Mouse (Mus musculus) bone marrow macrophage, adult 2 months (primary cell): Measurements from ENCODE around the gene Coq2. TPM values are rescaled to one million over a fixed set of nuclear protein-coding genes. Genes with fewer than 3 reads are reported as not detected.

ENCODE experiments used
- H3K27ac ChIP-seq: 2 replicates; pipeline ENCODE4 v1.5.1; 2012; ENCODE audit warnings: low read depth, low read length; ENCODE audit not compliant: insufficient read depth
- H3K4me1 ChIP-seq: 2 replicates; pipeline ENCODE4 v1.6.1; 2012; ENCODE audit warnings: low read length; ENCODE audit not compliant: control insufficient read depth, insufficient read depth
- H3K4me3 ChIP-seq: 2 replicates; pipeline ENCODE4 v1.5.1; 2012; ENCODE audit warnings: mild to moderate bottlenecking, low read length, moderate library complexity; ENCODE audit not compliant: insufficient read depth
- CTCF ChIP-seq: IDR thresholded peaks from 2 replicates; pipeline ENCODE4 v1.5.1; 2012; ENCODE audit warnings: low read depth, mild to moderate bottlenecking, low read length, moderate library complexity
- POLR2A ChIP-seq: IDR thresholded peaks from 2 replicates; pipeline ENCODE4 v1.6.1; 2012; ENCODE audit warnings: mild to moderate bottlenecking, low read depth, low read length, borderline replicate concordance
- polyA plus RNA-seq: library from polyadenylated mRNA; stranded (reverse); fragments of >200 nt; gene quantifications from 2 replicates; pipeline ENCODE4 v1.2.4, GENCODE M21; 2012; ENCODE audit not compliant: missing spikeins, insufficient read depth, insufficient read length

Gene Coq2
- polyA plus RNA-seq, 1 experiment = 19.9 TPM

DNA sequence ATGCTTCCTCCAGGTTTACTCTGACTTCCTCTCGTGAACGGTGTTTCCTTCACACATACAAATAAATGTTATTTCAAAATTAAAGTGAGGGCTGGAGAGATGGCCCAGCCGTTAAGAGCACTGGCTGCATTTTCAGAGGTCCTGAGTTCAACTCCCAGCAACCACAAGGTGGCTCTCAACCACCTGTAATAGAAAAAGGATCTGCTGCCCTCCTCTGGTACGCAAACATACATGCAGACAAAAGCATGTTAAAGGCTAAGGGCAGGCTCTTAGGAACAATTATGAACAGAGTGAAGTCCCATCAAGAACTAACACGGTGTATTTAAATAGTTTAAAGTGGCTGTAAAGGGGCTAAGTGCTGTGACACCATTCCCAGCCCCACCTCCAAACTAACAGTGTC, 11.1 kb downstream of the Coq2 start:
- Histone ChIP-seq H3K27ac (no peak overlapping the region), H3K4me3 (no peak overlapping the region), H3K4me1 (peaks cover 34% of the 10 kb centered on the region)
- peak; percentile 67 for TF ChIP-seq CTCF
- no peak for TF ChIP-seq POLR2A

GRCm38 (mm10) chr5:100663011-100663410, 11.9 kb downstream of the Coq2 start:
- no peak overlapping the region for H3K4me3 ChIP-seq
- peaks cover 33% of the 10 kb centered on the region for H3K4me1 ChIP-seq
- no peak for TF ChIP-seq POLR2A
- no peak for TF ChIP-seq CTCF
- H3K27ac ChIP-seq = no peak overlapping the region

GRCm38 (mm10) chr5:100658460-100658859, 16.5 kb downstream of the Coq2 start:
- TF ChIP-seq POLR2A (no peak), CTCF (no peak)
- Histone ChIP-seq H3K4me3 (no peak overlapping the region), H3K4me1 (peaks cover 31% of the 10 kb centered on the region), H3K27ac (no peak overlapping the region)

DNA sequence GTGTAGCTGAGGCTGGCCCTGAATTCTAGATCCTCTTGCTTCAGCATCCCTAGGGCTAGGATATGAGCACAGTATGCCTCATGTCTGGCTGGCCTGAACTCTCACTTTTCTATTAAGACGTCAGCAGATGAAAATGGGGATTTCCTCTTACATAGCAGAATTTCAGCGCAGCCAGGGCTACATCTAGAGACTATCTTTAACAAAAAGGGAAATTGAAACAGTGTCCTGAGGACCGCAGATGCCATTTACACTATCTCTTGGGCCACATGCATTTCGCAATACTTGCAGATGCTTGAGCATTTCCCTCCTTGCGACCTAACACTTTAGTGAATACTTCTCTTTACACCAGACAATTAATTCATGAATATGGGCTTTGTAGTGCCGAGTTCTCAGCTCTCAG, 18.6 kb downstream of the Coq2 start:
- Histone ChIP-seq H3K4me3 (no peak overlapping the region), H3K4me1 (peaks cover 18% of the 10 kb centered on the region), H3K27ac (peak overlapping the region; percentile 58)
- no peak for TF ChIP-seq CTCF

DNA sequence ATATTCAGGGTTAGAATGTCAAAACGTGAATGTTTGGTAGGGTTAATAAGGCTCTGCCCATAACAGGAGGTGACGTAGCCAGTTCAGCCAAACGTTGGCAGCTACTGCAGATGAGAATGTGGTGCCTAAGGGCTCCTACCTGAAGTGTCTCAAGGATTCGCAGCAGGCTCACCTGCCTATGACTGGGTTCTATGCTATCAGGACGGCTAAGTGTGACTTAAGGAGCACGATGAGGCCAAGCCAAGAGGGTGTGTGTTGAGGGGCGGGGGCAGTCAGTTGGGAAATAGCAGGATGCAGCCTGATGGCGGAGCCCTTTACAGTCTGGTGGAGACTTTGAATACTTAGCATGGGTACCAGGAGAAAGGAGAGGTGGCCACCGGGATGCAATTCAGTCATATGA, 22.6 kb downstream of the Coq2 start:
- peaks cover 17% of the 10 kb centered on the region for H3K4me1 ChIP-seq
- H3K4me3 ChIP-seq = no peak overlapping the region
- no peak overlapping the region for H3K27ac ChIP-seq
- TF ChIP-seq CTCF (no peak), POLR2A (no peak)

DNA sequence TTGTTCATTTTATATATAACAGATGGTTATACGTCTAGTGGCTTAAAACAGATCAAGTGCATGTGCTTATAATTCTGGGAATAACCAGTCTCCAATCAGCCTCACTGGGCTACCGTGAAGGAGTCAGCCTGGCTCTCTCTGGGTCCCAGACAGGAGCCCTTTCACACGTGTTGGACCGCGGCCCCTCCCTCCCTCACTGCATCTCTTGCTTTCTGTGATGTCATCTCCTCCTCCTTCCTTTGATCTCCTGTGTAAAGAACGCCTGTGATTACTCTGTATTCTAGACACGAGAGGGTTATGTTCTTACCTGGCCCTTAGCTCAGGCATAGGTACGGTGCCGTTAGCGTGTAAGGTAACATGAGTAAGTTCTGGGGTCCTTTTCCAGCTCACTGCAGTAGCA, 23.5 kb downstream of the Coq2 start:
- Histone ChIP-seq H3K27ac (no peak overlapping the region), H3K4me1 (peaks cover 12% of the 10 kb centered on the region), H3K4me3 (no peak overlapping the region)
- no peak for TF ChIP-seq CTCF
- no peak for TF ChIP-seq POLR2A

- Histone ChIP-seq H3K4me1 (peaks cover 10% of the 10 kb centered on the region), H3K4me3 (no peak overlapping the region), H3K27ac (no peak overlapping the region)
- TF ChIP-seq POLR2A (no peak), CTCF (no peak)
Measured at GRCm38 (mm10) chr5:100650969-100651368, 24.0 kb downstream of the Coq2 start.

DNA sequence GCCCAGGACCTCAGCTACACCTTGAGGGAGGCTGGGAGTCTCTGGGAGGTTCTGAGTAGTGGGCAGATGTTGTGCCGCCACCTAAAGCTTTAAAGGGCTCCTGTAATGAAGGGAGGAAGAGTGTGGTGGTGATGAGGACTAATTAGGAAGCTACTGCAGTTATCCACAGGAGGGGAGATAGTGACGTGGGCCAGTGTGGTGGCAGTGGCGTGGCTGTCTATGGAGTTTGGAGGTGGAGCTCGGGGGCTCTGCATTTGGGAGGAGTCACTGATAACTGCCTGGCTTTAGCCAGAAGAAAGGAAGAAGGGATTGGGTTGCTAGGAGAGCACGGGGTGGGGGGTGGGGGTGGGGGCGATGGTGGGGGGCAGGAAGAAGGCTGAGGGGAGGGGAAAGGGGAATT, 26.4 kb downstream of the Coq2 start:
- TF ChIP-seq CTCF (no peak), POLR2A (no peak)
- H3K4me3 ChIP-seq = no peak overlapping the region
- peaks cover 11% of the 10 kb centered on the region for H3K4me1 ChIP-seq
- no peak overlapping the region for H3K27ac ChIP-seq

GRCm38 (mm10) chr5:100648046-100648445, 26.9 kb downstream of the Coq2 start:
- Histone ChIP-seq H3K4me1 (peaks cover 14% of the 10 kb centered on the region), H3K27ac (no peak overlapping the region), H3K4me3 (no peak overlapping the region)
- TF ChIP-seq CTCF = no peak
- no peak for TF ChIP-seq POLR2A

DNA sequence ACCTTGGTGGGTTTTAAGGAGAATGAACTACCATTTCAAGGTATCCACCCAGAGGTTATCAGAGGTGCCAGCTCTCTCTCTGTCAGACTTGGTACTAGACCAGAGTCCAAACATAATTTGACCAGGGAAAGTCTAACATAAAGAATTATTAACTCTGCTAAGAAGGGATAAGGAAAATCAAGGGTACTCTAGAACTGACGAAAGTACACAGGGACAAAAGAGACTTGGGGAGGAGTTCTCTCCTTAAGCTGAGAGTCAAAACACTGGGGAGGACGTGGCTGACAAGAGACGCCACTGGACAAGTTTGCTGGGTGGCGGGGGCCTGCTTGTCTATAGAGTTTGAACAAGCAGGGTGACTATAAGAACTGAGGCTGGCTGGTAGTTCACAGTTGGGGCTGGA, 28.4 kb downstream of the Coq2 start:
- no peak for TF ChIP-seq POLR2A
- TF ChIP-seq CTCF = no peak
- Histone ChIP-seq H3K4me1 (peaks cover 18% of the 10 kb centered on the region), H3K27ac (no peak overlapping the region), H3K4me3 (no peak overlapping the region)

DNA sequence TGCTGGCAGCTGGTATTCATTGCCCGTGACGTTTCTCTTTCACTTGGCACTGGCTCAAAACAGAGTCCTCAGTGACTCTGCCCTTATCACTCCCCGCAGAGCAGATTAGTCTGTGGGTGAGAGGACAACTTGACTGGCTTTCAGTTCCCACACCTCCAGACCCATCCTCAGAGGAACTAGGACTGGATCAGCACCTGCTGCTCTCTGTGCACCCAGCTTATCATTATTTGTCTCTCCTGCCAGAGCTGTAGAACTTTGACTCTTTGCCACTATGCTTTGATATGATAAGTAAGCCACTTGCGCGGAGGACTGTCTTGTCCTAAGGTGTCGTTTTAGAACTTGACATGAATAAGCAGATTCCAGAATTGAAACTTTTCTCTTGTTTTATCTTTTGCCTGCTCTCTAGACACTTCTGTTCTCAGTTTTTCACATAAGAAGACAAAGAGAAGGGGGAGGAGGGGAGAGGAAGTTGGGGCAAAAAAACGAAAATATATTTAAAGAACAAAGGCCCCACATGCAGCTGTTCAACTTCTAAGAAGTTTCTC, 30.9 kb downstream of the Coq2 start:
- Histone ChIP-seq H3K4me3 (no peak overlapping the region), H3K27ac (no peak overlapping the region), H3K4me1 (peaks cover 23% of the 10 kb centered on the region)
- TF ChIP-seq POLR2A = no peak
